Mouse (Mus musculus): ENCODE measurements around the gene Celf6. TPM values are rescaled to one million over a fixed set of nuclear protein-coding genes. Genes with fewer than 3 reads are reported as not detected.

Gene Celf6
- total RNA-seq, 4 experiments from 2014 or later: 22.3 to 29.6 (median 26.5) TPM

Other genes starting within 250 kb of the Celf6 start
- 10 to 100 TPM; 42.5 to 46.1 (median 43.1) TPM for gene Bbs4, start 224.4 kb upstream of the Celf6 start, total RNA-seq (2022)
- gene Arih1, start 91.3 kb upstream of the Celf6 start, total RNA-seq (2022): 100 to 1,000 TPM; 101 to 107 (median 103) TPM
- gene Hexa, start 38.4 kb upstream of the Celf6 start, total RNA-seq (2022): 100 to 1,000 TPM in 1 of 4 experiments, 10 to 100 TPM in 3; 47.1 to 108 (median 62.0) TPM
- 1 to 10 TPM; 2.5 to 4.5 (median 4.0) TPM for gene Tmem202, start 38.1 kb upstream of the Celf6 start, total RNA-seq (2022)
- 100 to 1,000 TPM; 126 to 142 (median 130) TPM for gene Parp6, start 39.4 kb downstream of the Celf6 start, total RNA-seq (2022)
- gene Pkm, start 78.5 kb downstream of the Celf6 start, total RNA-seq (2022): 1,000 to 10,000 TPM; 1,371 to 1,512 (median 1,415) TPM
- 10 to 100 TPM in 3 of 4 experiments, 1 to 10 TPM in 1; 8.1 to 14.0 (median 10.7) TPM for gene Gramd2, start 102.2 kb downstream of the Celf6 start, total RNA-seq (2022)
- 1 to 10 TPM; 7.7 to 9.4 (median 7.8) TPM for gene Senp8, start 172.8 kb downstream of the Celf6 start, total RNA-seq (2022)
- 10 to 100 TPM; 66.3 to 92.0 (median 74.4) TPM for gene Myo9a, start 173.0 kb downstream of the Celf6 start, total RNA-seq (2022)